Mouse (Mus musculus) embryonic facial prominence, embryonic 11.5 days (tissue): Measurements from ENCODE around the gene Sult6b1. TPM values are rescaled to one million over a fixed set of nuclear protein-coding genes. Genes with fewer than 3 reads are reported as not detected.

Experiments used
- ATAC-seq: fragments of 200-750 bp; cut with Nextera tagmentation; replicated peaks from 2 replicates; pipeline ENCODE4 v1.8.0; 2017; ENCODE audit warnings: low read depth; ENCODE audit not compliant: insufficient number of reproducible peaks, low FRiP score, low TSS enrichment
- DNase-seq: peaks from one replicate; pipeline ENCODE4 v3.0.0-alpha.2; 2015; ENCODE audit warnings: low spot score
- H3K27ac ChIP-seq: fragments of 300-500 bp; sonication (generic); replicated peaks from 2 replicates; pipeline ENCODE4 v1.5.1; 2014; ENCODE audit warnings: mild to moderate bottlenecking, low read depth, low read length, control low read depth
- H3K27me3 ChIP-seq: fragments of 300-500 bp; sonication (generic); 2 replicates; pipeline ENCODE4 v1.6.1; 2014; ENCODE audit warnings: mild to moderate bottlenecking, low read length, moderate library complexity, mixed read lengths; ENCODE audit not compliant: control insufficient read depth, insufficient read depth
- H3K36me3 ChIP-seq: fragments of 300-500 bp; sonication (generic); replicated peaks from 2 replicates; pipeline ENCODE4 v1.6.1; 2014; ENCODE audit warnings: low read depth, mild to moderate bottlenecking, low read length, moderate library complexity, mixed read lengths; ENCODE audit not compliant: control insufficient read depth, insufficient read depth
- H3K4me1 ChIP-seq: fragments of 300-500 bp; sonication (generic); 2 replicates; pipeline ENCODE4 v1.6.1; 2014; ENCODE audit warnings: low read length, mixed read lengths; ENCODE audit not compliant: control insufficient read depth, insufficient read depth
- H3K4me2 ChIP-seq: fragments of 300-500 bp; sonication (generic); 2 replicates; pipeline ENCODE4 v1.6.1; 2014; ENCODE audit warnings: low read depth, mild to moderate bottlenecking, control low read depth, low read length, moderate library complexity
- H3K4me3 ChIP-seq: fragments of 300-500 bp; sonication (generic); 2 replicates; pipeline ENCODE4 v1.5.1; 2014; ENCODE audit warnings: low read depth, low read length, control low read depth
- H3K9ac ChIP-seq: fragments of 300-500 bp; sonication (generic); replicated peaks from 2 replicates; pipeline ENCODE4 v1.6.1; 2014; ENCODE audit warnings: mild to moderate bottlenecking, control low read depth, low read length
- H3K9me3 ChIP-seq: fragments of 300-500 bp; sonication (generic); replicated peaks from 2 replicates; pipeline ENCODE4 v1.6.1; 2016; ENCODE audit warnings: mild to moderate bottlenecking, low read length, inconsistent platforms, mixed read lengths; ENCODE audit not compliant: control insufficient read depth
- WGBS: fragments of 180-500 bp; shearing (Covaris S2); extraction: QIAGEN DNeasy Blood & Tissue Kit; methylation state at CpG from one replicate; pipeline ENCODE4 v1.1.7; 2014; 5-methylcytosine and 5-hydroxymethylcytosine counted together
- polyA plus RNA-seq: library from polyadenylated mRNA; unstranded; fragments of >200 nt; fragmentation: Nextera tagmentation; extraction: Ambion mirVana; gene quantifications from 2 replicates; pipeline ENCODE4 v1.2.1, GENCODE M21; 2014

Sult6b1 gene
- polyA plus RNA-seq, 1 experiment from 2014 or later: 0.45 TPM

- Histone ChIP-seq H3K4me2 (peak within 1 kb of the TSS; percentile 64), H3K9ac (peak within 1 kb of the TSS; percentile 79), H3K9me3 (no peaks in the 10 kb centered on the region), H3K4me1 (no peaks in the 10 kb centered on the region), H3K4me3 (peak within 1 kb of the TSS; percentile 44), H3K27ac (no peak within 1 kb of the TSS), H3K27me3 (no peaks in the 10 kb centered on the region), H3K36me3 (no peaks in the 10 kb centered on the region)
- 3% methylated on average over 28 of the region's 28 CpGs for WGBS
- DNase-seq: peak; percentile 86
- peak; percentile 96 for ATAC-seq
Measured at GRCm38 (mm10) chr17:78882401-78883112, 24.2 kb downstream of the Sult6b1 start, which contains the start of gene Eif2ak2. Eif2ak2 (minus strand) TSS chr17:78882573.

DNA sequence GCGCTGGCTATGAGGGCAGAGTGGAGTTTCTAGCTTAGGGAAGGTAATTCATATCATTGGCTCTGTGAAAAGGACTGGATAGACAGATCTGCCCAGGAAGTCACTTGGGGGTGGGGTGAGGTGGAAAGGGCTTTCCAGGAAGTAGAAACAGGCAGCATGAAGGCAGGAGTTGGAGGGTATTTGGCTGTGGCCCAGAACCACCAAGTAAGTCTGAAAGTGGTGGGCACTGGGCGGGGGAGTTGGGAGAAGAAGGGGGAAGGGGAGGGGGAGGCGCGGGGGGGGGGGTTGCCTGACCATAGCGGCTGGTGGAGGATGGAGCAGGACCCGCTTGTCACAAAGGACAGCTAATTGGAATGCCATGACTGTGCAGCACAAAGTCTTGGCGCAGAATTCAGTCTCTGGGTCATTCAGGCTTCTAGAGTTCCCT, 24.9 kb downstream of the Sult6b1 start:
- Histone ChIP-seq H3K27me3 (no peaks in the 10 kb centered on the region), H3K36me3 (no peaks in the 10 kb centered on the region), H3K27ac (no peak overlapping the region), H3K4me1 (no peaks in the 10 kb centered on the region), H3K9ac (peak overlapping the region; percentile 79), H3K4me3 (peak overlapping the region; percentile 44), H3K9me3 (no peaks in the 10 kb centered on the region), H3K4me2 (peak overlapping the region; percentile 64)
- DNase-seq (peak; percentile 13), ATAC-seq (peak; percentile 51)
- WGBS: 13% methylated on average over 5 of the region's 7 CpGs

DNA sequence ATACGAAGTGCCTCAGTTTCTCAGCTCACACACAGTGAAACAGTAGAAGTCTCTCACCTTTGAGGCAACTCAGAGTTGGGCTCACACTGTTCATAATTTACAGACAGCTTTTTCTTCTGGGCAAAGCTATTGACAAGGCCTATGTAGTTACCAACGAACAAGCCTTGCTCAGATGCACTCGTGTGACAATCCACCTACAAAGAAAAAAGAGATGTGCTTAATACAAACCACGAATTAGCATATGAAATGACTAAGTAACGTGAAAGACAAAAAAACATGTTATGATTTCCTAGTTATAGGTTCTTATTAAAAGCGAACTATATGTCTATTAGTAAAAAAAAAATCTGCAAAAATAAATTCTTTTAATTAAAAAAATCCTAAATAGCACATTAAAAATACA, 32.9 kb downstream of the Sult6b1 start:
- Histone ChIP-seq H3K9ac (no peak overlapping the region), H3K4me3 (no peak overlapping the region), H3K27me3 (no peaks in the 10 kb centered on the region), H3K9me3 (no peaks in the 10 kb centered on the region), H3K4me2 (no peak overlapping the region), H3K4me1 (no peaks in the 10 kb centered on the region), H3K27ac (no peak overlapping the region), H3K36me3 (no peaks in the 10 kb centered on the region)
- ATAC-seq: no peak
- no peak for DNase-seq
- 92% methylated on average over 6 of the region's 6 CpGs for WGBS

DNA sequence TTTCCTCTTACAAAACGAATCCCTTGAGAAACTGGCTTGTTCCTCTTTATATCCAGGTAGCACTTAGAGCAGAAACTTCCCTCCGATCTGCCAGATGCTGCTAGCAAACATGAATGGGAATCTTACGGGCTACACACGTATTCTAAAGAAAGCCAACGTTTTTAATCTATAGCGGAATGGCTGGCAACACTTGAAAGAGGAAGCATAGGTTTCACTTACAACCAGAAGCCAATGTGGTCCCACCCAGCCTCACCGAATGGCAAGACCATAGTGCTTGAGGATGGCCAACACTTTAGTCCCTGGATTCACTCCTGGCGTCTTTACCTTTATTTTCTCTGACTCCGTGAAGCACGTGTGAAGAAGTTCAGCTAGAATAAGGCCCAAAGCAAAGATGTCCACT, 50.5 kb downstream of the Sult6b1 start:
- Histone ChIP-seq H3K27ac (no peak overlapping the region), H3K4me3 (no peak overlapping the region), H3K4me2 (no peak overlapping the region), H3K9me3 (no peaks in the 10 kb centered on the region), H3K9ac (no peak overlapping the region), H3K4me1 (no peaks in the 10 kb centered on the region), H3K27me3 (no peaks in the 10 kb centered on the region), H3K36me3 (no peaks in the 10 kb centered on the region)
- no peak for ATAC-seq
- no peak for DNase-seq
- WGBS: 88% methylated on average over 10 of the region's 10 CpGs

DNA sequence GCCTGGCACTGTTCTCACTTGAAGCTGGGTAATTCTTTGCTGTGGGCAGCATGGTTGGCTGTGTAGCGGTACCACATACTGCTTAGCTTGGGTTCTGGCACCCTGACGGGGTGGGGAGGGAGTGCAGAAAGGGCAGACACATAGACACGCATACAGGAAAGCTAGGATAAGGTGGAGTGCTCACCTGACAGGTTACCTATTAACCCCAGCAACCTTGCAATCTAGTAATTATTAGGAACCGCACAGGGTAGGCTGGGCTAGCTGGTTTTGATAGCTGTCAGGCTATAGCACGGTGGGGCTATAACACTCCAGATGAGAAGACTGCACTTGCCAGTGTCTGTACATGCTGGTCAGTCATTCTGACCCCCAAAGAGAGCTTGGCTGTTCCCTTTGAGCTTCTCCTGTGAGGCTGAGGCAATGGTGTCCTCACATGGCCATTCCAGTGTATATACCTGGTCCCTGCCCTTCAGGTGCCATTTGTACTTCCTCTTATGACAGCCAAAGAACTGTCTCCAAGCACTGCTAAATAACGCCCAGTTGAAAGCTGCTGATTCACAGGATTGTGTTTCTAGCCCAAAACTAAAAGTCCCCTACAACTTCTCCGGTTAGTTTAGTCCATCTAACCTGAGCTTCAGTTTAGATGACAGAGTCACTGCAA, 64.4 kb downstream of the Sult6b1 start:
- Histone ChIP-seq H3K9ac (no peak overlapping the region), H3K27me3 (no peaks in the 10 kb centered on the region), H3K4me2 (no peak overlapping the region), H3K4me1 (no peaks in the 10 kb centered on the region), H3K9me3 (no peaks in the 10 kb centered on the region), H3K36me3 (peaks cover 6% of the 10 kb centered on the region), H3K4me3 (no peak overlapping the region), H3K27ac (no peak overlapping the region)
- DNase-seq (no peak), ATAC-seq (no peak)
- 93% methylated on average over 7 of the region's 7 CpGs for WGBS

DNA sequence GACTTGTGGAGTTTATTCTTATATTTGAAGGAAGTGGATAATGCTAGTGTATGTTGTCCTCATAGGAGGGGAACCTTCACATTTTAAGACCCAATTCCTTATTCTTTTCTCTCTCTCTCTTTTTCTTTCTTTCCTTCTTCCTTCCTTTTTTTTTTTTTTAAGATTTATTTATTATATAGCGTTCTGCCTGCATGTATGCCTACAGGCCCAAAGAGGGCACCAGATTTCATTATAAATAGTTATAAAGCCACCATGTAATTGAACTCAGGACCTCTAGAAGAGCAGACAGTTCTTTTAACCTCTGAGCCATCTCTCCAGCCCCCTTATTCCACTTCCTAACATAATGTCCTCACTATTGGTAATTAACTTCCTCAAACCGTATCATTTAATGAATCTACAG, 70.7 kb downstream of the Sult6b1 start:
- no peak overlapping the region for H3K27ac ChIP-seq
- peak overlapping the region; percentile 81 for H3K4me3 ChIP-seq
- H3K4me2 ChIP-seq: peak overlapping the region; percentile 48
- WGBS: 28% methylated on average over 2 of the region's 2 CpGs
- ATAC-seq (no peak), DNase-seq (peak; percentile 9)
- peak overlapping the region; percentile 32 for H3K9ac ChIP-seq
- H3K27me3 ChIP-seq: no peaks in the 10 kb centered on the region
- no peaks in the 10 kb centered on the region for H3K4me1 ChIP-seq
- no peaks in the 10 kb centered on the region for H3K9me3 ChIP-seq
- H3K36me3 ChIP-seq: peaks cover 5% of the 10 kb centered on the region

DNA sequence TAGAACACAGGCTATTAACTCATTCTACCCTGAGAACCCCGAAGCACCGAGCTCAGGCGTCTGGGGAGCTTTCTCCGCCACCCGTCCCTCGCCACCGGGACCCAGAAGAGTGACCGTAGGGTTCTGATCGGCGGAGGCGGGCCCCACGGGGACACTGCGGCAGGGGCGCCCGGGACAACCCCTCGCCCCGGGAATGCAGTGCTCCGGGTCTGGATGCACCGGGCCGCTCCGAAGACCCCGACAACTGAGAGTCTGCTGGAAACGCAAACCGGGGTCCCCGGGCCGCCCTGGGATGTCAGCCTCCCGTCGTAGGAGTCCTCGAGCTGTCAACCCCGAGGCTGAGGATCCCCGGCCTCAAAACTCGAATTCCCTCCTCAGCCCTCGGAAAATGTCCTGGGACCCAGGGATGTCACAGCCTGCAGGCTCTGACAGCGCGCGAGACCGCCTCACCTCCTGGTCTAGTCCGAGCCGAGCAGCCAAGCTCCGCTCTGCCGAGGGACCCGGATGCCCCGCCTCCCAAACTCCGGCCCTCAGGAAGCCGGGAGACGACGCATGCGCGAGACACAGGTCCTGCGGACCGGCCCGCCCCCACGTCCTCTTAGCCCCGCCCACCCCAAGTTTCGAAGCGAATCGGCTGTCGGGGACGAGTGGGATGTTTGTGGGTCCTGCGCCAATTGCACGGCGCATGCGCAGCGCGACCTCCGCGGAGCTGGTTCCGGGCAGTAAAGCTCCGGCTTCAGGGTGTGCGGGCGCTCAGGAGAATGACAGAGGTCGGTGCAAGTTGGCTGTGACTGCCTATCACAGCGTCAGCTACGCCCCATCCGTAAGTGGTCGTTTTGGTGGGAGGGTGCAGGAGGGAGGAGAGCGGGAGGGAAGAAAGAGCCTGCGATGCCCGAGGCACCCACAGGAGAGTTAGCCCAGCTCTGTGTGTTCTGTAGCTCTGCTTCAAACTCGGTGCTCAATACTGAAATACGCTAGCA, 71.6 kb downstream of the Sult6b1 start, which contains the start of the genes Heatr5b and Gpatch11:
Gene Heatr5b, minus strand, starts transcription at position 509 of the 980 bp plus-strand sequence.
Gene Gpatch11, plus strand, starts transcription at position 712 of the 980 bp plus-strand sequence.
- H3K4me1 ChIP-seq: no peaks in the 10 kb centered on the region
- whole genome bisulfite sequencing: under 1% methylated on average over 81 of the region's 81 CpGs
- DNase-seq: peak; percentile 99

More for the DNA sequence above, 71.6 kb downstream of the Sult6b1 start, which contains the start of the genes Heatr5b and Gpatch11:
- no peaks in the 10 kb centered on the region for H3K9me3 ChIP-seq
- no peaks in the 10 kb centered on the region for H3K27me3 ChIP-seq
- peak within 1 kb of the TSS; percentile 67 for H3K4me2 ChIP-seq
- peaks cover 2% of the 10 kb centered on the region for H3K36me3 ChIP-seq
- ATAC-seq: peak; percentile 99
- peak within 1 kb of the TSS; percentile 81 for H3K4me3 ChIP-seq
- peak within 1 kb of the TSS; percentile 60 for H3K27ac ChIP-seq
- H3K9ac ChIP-seq: peak within 1 kb of the TSS; percentile 76
